Mouse (Mus musculus) neural tube, embryonic 11.5 days (tissue): ENCODE data around the gene Elmo1. TPM values are rescaled to one million over a fixed set of nuclear protein-coding genes. Genes with fewer than 3 reads are reported as not detected.
A peak's percentile ranks its signal among the peaks of the same experiment; 100 is the strongest.

Experiments
- ATAC-seq: fragments of 200-750 bp; cut with Nextera tagmentation; 2 replicates; pipeline ENCODE4 v1.8.0; 2017; ENCODE audit warnings: moderate number of reproducible peaks, mild to moderate bottlenecking, moderate TSS enrichment, moderate library complexity; ENCODE audit not compliant: insufficient read depth, low FRiP score, low TSS enrichment
- DNase-seq: peaks from one replicate; pipeline ENCODE4 v3.0.0-alpha.2; 2015; ENCODE audit warnings: low spot score
- H3K27ac ChIP-seq: fragments of 300-500 bp; sonication (generic); 2 replicates; pipeline ENCODE4 v1.5.1; 2014; ENCODE audit warnings: low read depth, mild to moderate bottlenecking, low read length
- H3K27me3 ChIP-seq: fragments of 300-500 bp; sonication (generic); 2 replicates; pipeline ENCODE4 v1.6.1; 2014; ENCODE audit warnings: mild to moderate bottlenecking, low read length, mixed read lengths; ENCODE audit not compliant: control insufficient read depth, insufficient read depth
- H3K36me3 ChIP-seq: fragments of 300-500 bp; sonication (generic); 2 replicates; pipeline ENCODE4 v1.6.1; 2014; ENCODE audit warnings: mild to moderate bottlenecking, low read length, moderate library complexity, mixed read lengths; ENCODE audit not compliant: control insufficient read depth, insufficient read depth
- H3K4me1 ChIP-seq: fragments of 300-500 bp; sonication (generic); 2 replicates; pipeline ENCODE4 v1.6.1; 2014; ENCODE audit warnings: low read length, mixed read lengths; ENCODE audit not compliant: control insufficient read depth, insufficient read depth
- H3K4me2 ChIP-seq: fragments of 300-500 bp; sonication (generic); 2 replicates; pipeline ENCODE4 v1.6.1; 2014; ENCODE audit warnings: low read depth, mild to moderate bottlenecking, moderate library complexity
- H3K4me3 ChIP-seq: fragments of 300-500 bp; sonication (generic); 2 replicates; pipeline ENCODE4 v1.5.1; 2014; ENCODE audit warnings: low read depth, low read length
- H3K9ac ChIP-seq: fragments of 300-500 bp; sonication (generic); 2 replicates; pipeline ENCODE4 v1.6.1; 2014; ENCODE audit warnings: mild to moderate bottlenecking, low read length
- H3K9me3 ChIP-seq: fragments of 300-500 bp; sonication (generic); 2 replicates; pipeline ENCODE4 v1.6.1; 2016; ENCODE audit warnings: low read length; ENCODE audit not compliant: control insufficient read depth
- WGBS: fragments of 180-500 bp; shearing (Covaris S2); extraction: QIAGEN DNeasy Blood & Tissue Kit; methylation state at CpG from one replicate; pipeline ENCODE4 v1.1.7; 2014; 5-methylcytosine and 5-hydroxymethylcytosine counted together
- polyA plus RNA-seq: library from polyadenylated mRNA; unstranded; fragments of >200 nt; fragmentation: Nextera tagmentation; extraction: Ambion mirVana; gene quantifications from 2 replicates; pipeline ENCODE4 v1.2.1, GENCODE M21; 2014

The Elmo1 gene
- polyA plus RNA-seq, 1 experiment from 2014 or later, result 28.7 TPM

GRCm38 (mm10) chr13:20208867-20209266 lies 118.5 kb downstream of the Elmo1 start:
- DNase-seq (no peak), ATAC-seq (no peak)
- H3K9ac ChIP-seq, result no peak overlapping the region
- H3K4me2 ChIP-seq, result no peak overlapping the region
- no peak overlapping the region for H3K4me3 ChIP-seq
- H3K27ac ChIP-seq, result no peak overlapping the region
- no peaks in the 10 kb centered on the region for H3K4me1 ChIP-seq
- no peaks in the 10 kb centered on the region for H3K9me3 ChIP-seq
- H3K27me3 ChIP-seq, result no peaks in the 10 kb centered on the region
- WGBS, result 94% methylated on average over 5 of the region's 5 CpGs
- H3K36me3 ChIP-seq, result no peaks in the 10 kb centered on the region

- Histone ChIP-seq H3K36me3 (no peaks in the 10 kb centered on the region), H3K27ac (no peak overlapping the region)
Measured at GRCm38 (mm10) chr13:20211780-20212179, 121.4 kb downstream of the Elmo1 start.

GRCm38 (mm10) chr13:20212665-20213064 lies 122.3 kb downstream of the Elmo1 start:
- no peaks in the 10 kb centered on the region for H3K9me3 ChIP-seq
- H3K27ac ChIP-seq, result no peak overlapping the region
- ATAC-seq, result no peak
- H3K9ac ChIP-seq, result no peak overlapping the region
- no peaks in the 10 kb centered on the region for H3K4me1 ChIP-seq
- DNase-seq, result no peak
- H3K4me2 ChIP-seq, result no peak overlapping the region
- H3K36me3 ChIP-seq, result no peaks in the 10 kb centered on the region
- no peaks in the 10 kb centered on the region for H3K27me3 ChIP-seq
- WGBS, result 93% methylated on average over 6 of the region's 6 CpGs
- H3K4me3 ChIP-seq, result no peak overlapping the region

More at GRCm38 (mm10) chr13:20211780-20212179, 121.4 kb downstream of the Elmo1 start:
- 91% methylated on average over 5 of the region's 5 CpGs for WGBS
- Histone ChIP-seq H3K4me2 (no peak overlapping the region), H3K9me3 (no peaks in the 10 kb centered on the region), H3K9ac (no peak overlapping the region), H3K4me3 (no peak overlapping the region), H3K4me1 (no peaks in the 10 kb centered on the region), H3K27me3 (no peaks in the 10 kb centered on the region)
- ATAC-seq, result no peak
- DNase-seq, result no peak

- H3K27me3 ChIP-seq, result no peaks in the 10 kb centered on the region
- DNase-seq (no peak), ATAC-seq (no peak)
- H3K9me3 ChIP-seq, result no peaks in the 10 kb centered on the region
- H3K27ac ChIP-seq, result no peak overlapping the region
- no peak overlapping the region for H3K9ac ChIP-seq
- 92% methylated on average over 5 of the region's 5 CpGs for WGBS
- H3K36me3 ChIP-seq, result no peaks in the 10 kb centered on the region
- no peaks in the 10 kb centered on the region for H3K4me1 ChIP-seq
- H3K4me2 ChIP-seq, result no peak overlapping the region
- H3K4me3 ChIP-seq, result no peak overlapping the region
Measured at GRCm38 (mm10) chr13:20213861-20214260, 123.5 kb downstream of the Elmo1 start.

- Histone ChIP-seq H3K4me2 (no peak overlapping the region), H3K4me1 (no peaks in the 10 kb centered on the region), H3K36me3 (no peaks in the 10 kb centered on the region), H3K4me3 (no peak overlapping the region), H3K27me3 (no peaks in the 10 kb centered on the region), H3K9ac (no peak overlapping the region), H3K27ac (no peak overlapping the region), H3K9me3 (no peaks in the 10 kb centered on the region)
- no peak for ATAC-seq
- DNase-seq, result no peak
- 70% methylated on average over 4 of the region's 4 CpGs for WGBS
Measured at GRCm38 (mm10) chr13:20217453-20218090, 127.2 kb downstream of the Elmo1 start.

- Histone ChIP-seq H3K4me1 (no peaks in the 10 kb centered on the region), H3K4me2 (no peak overlapping the region), H3K36me3 (no peaks in the 10 kb centered on the region), H3K27me3 (no peaks in the 10 kb centered on the region), H3K27ac (no peak overlapping the region), H3K9ac (no peak overlapping the region), H3K4me3 (no peak overlapping the region), H3K9me3 (no peaks in the 10 kb centered on the region)
- 64% methylated on average over 4 of the region's 4 CpGs for WGBS
- ATAC-seq (no peak), DNase-seq (no peak)
Measured at GRCm38 (mm10) chr13:20218126-20218525, 127.7 kb downstream of the Elmo1 start.

GRCm38 (mm10) chr13:20220414-20220813 lies 130.0 kb downstream of the Elmo1 start:
- H3K4me1 ChIP-seq, result no peaks in the 10 kb centered on the region
- no peak overlapping the region for H3K9ac ChIP-seq
- no peaks in the 10 kb centered on the region for H3K9me3 ChIP-seq
- H3K27ac ChIP-seq, result no peak overlapping the region
- ATAC-seq, result no peak
- H3K4me3 ChIP-seq, result no peak overlapping the region
- no peaks in the 10 kb centered on the region for H3K27me3 ChIP-seq
- no peaks in the 10 kb centered on the region for H3K36me3 ChIP-seq
- no peak for DNase-seq
- no peak overlapping the region for H3K4me2 ChIP-seq

- ATAC-seq, result no peak
- H3K4me1 ChIP-seq, result no peaks in the 10 kb centered on the region
- no peaks in the 10 kb centered on the region for H3K36me3 ChIP-seq
- H3K4me2 ChIP-seq, result no peak overlapping the region
- no peak overlapping the region for H3K9ac ChIP-seq
- no peaks in the 10 kb centered on the region for H3K9me3 ChIP-seq
- H3K27me3 ChIP-seq, result no peaks in the 10 kb centered on the region
- peak; percentile 19 for DNase-seq
- H3K4me3 ChIP-seq, result no peak overlapping the region
- WGBS, result 59% methylated on average over 11 of the region's 11 CpGs
- no peak overlapping the region for H3K27ac ChIP-seq
Measured at GRCm38 (mm10) chr13:20227923-20228705, 137.7 kb downstream of the Elmo1 start.
